Mouse (Mus musculus): ENCODE results near the gene 1700012B09Rik. TPM values are rescaled to one million over a fixed set of nuclear protein-coding genes. Genes with fewer than 3 reads are reported as not detected.

1700012B09Rik gene
- polyA plus RNA-seq, 1 experiment from 2014 or later, result 0.26 TPM

Other genes with a start within 250 kb of the 1700012B09Rik start
- gene Amotl1, start 126.0 kb downstream of the 1700012B09Rik start, polyA plus RNA-seq (2015; fragmentation: Nextera tagmentation; extraction: Ambion mirVana), result 16.1 and 19.6 TPM in 2 replicates
- gene Piwil4, start 30.3 kb downstream of the 1700012B09Rik start, polyA plus RNA-seq (2015; fragmentation: Nextera tagmentation; extraction: Ambion mirVana), result 0.08 and 0.15 TPM in 2 replicates
- 1.2 and 1.4 TPM in 2 replicates for gene Fut4, start 18.6 kb downstream of the 1700012B09Rik start, polyA plus RNA-seq (2015; fragmentation: Nextera tagmentation; extraction: Ambion mirVana)
- gene Mre11a, start 13.6 kb upstream of the 1700012B09Rik start, polyA plus RNA-seq (2015; fragmentation: Nextera tagmentation; extraction: Ambion mirVana), result 12.8 and 14.5 TPM in 2 replicates
- gene Ankrd49, start 13.8 kb upstream of the 1700012B09Rik start, polyA plus RNA-seq (2015; fragmentation: Nextera tagmentation; extraction: Ambion mirVana), result 18.9 and 21.3 TPM in 2 replicates
- 0.26 and 2.3 TPM in 2 replicates for gene Gpr83, start 89.2 kb upstream of the 1700012B09Rik start, polyA plus RNA-seq (2015; fragmentation: Nextera tagmentation; extraction: Ambion mirVana)
- gene Izumo1r, start 132.9 kb upstream of the 1700012B09Rik start, polyA plus RNA-seq (2015; fragmentation: Nextera tagmentation; extraction: Ambion mirVana), result 0.13 and 1.8 TPM in 2 replicates